9 mouse cellular contexts compared by ENCODE assay signal in genomic region chr10:44702108-44702507, GRCm38 (mm10).
DNase-seq lines count a peak whose midpoint lies in the region; ATAC-seq and TF ChIP-seq lines count a peak whose summit lies in the region.
"Had no signal": no experiment of that assay in that cellular context is flagged by ENCODE, and none has a peak within 500 bp of the region (broad histone marks: within the 10 kb centered on the region; RNA-seq: fewer than 3 reads in every experiment).

No protein-coding gene starts in this region.

- no peak for TF ChIP-seq POLR2A in myocyte (IDR thresholded peaks at IDR 0.05; ENCODE audit: insufficient read length, low read depth)

- no peak overlapping the region for H3ac ChIP-seq in myocyte (ENCODE audit: control insufficient read depth, insufficient read length)

- WGBS in liver, embryonic 12.5 days (ENCODE audit: insufficient replicate concordance) = 34% methylated on average over 5 of the region's 5 CpGs

- no peak overlapping the region for H3K4me3 ChIP-seq in liver, embryonic 12.5 days
- no peak overlapping the region for H3K4me3 ChIP-seq in myocyte

- peaks cover 5% of the 10 kb centered on the region; the same call in 1 of the 2 replicates for H3K4me1 ChIP-seq in liver, embryonic 12.5 days

- no peaks in the 10 kb centered on the region for H3K36me3 ChIP-seq in liver, embryonic 12.5 days
- no peaks in the 10 kb centered on the region for H3K36me3 ChIP-seq in myocyte (ENCODE audit: control insufficient read depth, insufficient read depth)

- H3K27ac ChIP-seq in liver, embryonic 12.5 days = no peak overlapping the region

- H3K9ac ChIP-seq in liver, embryonic 12.5 days = no peak overlapping the region

- no peaks in the 10 kb centered on the region for H3K9me3 ChIP-seq in liver, embryonic 12.5 days (replicated peaks)

- H3K79me2 ChIP-seq in myocyte (ENCODE audit: control insufficient read depth, insufficient read depth) = no peaks in the 10 kb centered on the region

- no peak overlapping the region for H3K4me2 ChIP-seq in liver, embryonic 12.5 days
- no peak overlapping the region for H3K4me2 ChIP-seq in myocyte (ENCODE audit: low read depth)

- ATAC-seq in liver, embryonic 12.5 days = peak; percentile 65
- ATAC-seq: activated CD4-positive, CD25-positive, alpha-beta regulatory T cell, adult 4 months had no signal

- peak; percentile 9 for DNase-seq in ovary, adult 18-20 months (ENCODE audit: low spot score)
- no peak for DNase-seq in ovary, postnatal 10 days (ENCODE audit: low spot score)
- DNase-seq in fibroblast of lung, adult 2 months (ENCODE audit: low read depth) = peak; percentile 71
- DNase-seq in B cell, adult 2 months = no peak
- DNase-seq in frontal cortex, postnatal 36 days (ENCODE audit: low spot score in 2 of 2) = no peak
- DNase-seq: thymus, postnatal 4 days had no signal

- H3K27me3 ChIP-seq in liver, embryonic 12.5 days (replicated peaks) = no peaks in the 10 kb centered on the region
- no peaks in the 10 kb centered on the region for H3K27me3 ChIP-seq in myocyte (ENCODE audit: control insufficient read depth, insufficient read depth, insufficient read length)

TF ChIP-seq in myocyte, 11 proteins besides CTCF, POLR2A, EP300 and RAD21:
- TF ChIP-seq E2F4 (IDR thresholded peaks at IDR 0.05; ENCODE audit: insufficient read depth) (no peak), CEBPB (IDR thresholded peaks at IDR 0.05; ENCODE audit: insufficient read depth, poor library complexity, severe bottlenecking) (peak; percentile 54; the same call in 1 of the 2 replicates)

Comparison
In these comparisons a context has a peak if more than half of its experiments do, and no peak if none do; other contexts are left out.
1. DNase-seq: peak in ovary, adult 18-20 months (single experiment) and fibroblast of lung, adult 2 months (single experiment); none in ovary, postnatal 10 days (single experiment), B cell, adult 2 months (0 of 2) and frontal cortex, postnatal 36 days (0 of 2).